In the genomic region with DNA sequence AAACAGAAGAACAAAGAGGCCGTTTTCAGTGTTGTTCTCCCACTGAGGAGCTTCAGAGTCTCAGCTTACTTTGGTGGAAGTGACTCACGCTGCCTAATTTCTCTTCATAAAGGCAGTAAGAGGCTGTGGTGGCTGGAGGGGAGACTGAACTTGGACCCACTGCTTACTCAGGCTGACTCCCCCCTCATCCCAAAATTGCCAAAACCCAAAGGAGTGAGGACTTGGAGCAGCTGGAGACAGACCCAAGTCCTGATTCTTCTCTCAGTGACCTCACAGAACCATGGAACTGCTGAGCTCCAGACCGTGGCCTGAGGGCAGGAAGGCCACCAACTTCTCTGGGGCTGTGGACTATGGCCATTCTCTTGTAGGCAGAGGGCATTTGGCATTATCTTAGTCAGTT, we compare ENCODE assay signal across 22 mouse cellular contexts. TPM values are rescaled to one million over a fixed set of nuclear protein-coding genes. Genes with fewer than 3 reads are reported as not detected.
"Had no signal": no experiment of that assay in that cellular context is flagged by ENCODE, and none has a peak within 500 bp of the region (broad histone marks: within the 10 kb centered on the region; RNA-seq: fewer than 3 reads in every experiment).

No protein-coding gene starts in this region.

- ATAC-seq: midbrain, embryonic 13.5 days; midbrain, embryonic 16.5 days had no signal

- H3K9me3 ChIP-seq: midbrain, embryonic 10.5 days; midbrain, embryonic 13.5 days; neural tube, embryonic 12.5 days; stomach, embryonic 15.5 days had no signal

- H3K4me2 ChIP-seq: lung, embryonic 14.5 days; midbrain, embryonic 13.5 days; neural tube, embryonic 12.5 days; stomach, embryonic 15.5 days had no signal

- H3K4me1 ChIP-seq: midbrain, embryonic 13.5 days; neural tube, embryonic 12.5 days; stomach, embryonic 15.5 days had no signal

- H3K9ac ChIP-seq: liver, embryonic 14.5 days; lung, embryonic 14.5 days; midbrain, embryonic 13.5 days; neural tube, embryonic 12.5 days; stomach, embryonic 15.5 days had no signal

- H3K36me3 ChIP-seq: midbrain, embryonic 10.5 days; midbrain, embryonic 13.5 days; neural tube, embryonic 12.5 days; stomach, embryonic 15.5 days had no signal

- H3K27ac ChIP-seq: liver, embryonic 14.5 days; midbrain, embryonic 10.5 days; midbrain, embryonic 13.5 days; neural tube, embryonic 12.5 days; stomach, embryonic 15.5 days; stomach, postnatal 0 days had no signal

- H3K27me3 ChIP-seq: midbrain, embryonic 13.5 days; neural tube, embryonic 12.5 days; stomach, embryonic 15.5 days had no signal

- H3K4me3 ChIP-seq: midbrain, embryonic 10.5 days; midbrain, embryonic 13.5 days; neural tube, embryonic 12.5 days; stomach, embryonic 15.5 days had no signal

- DNase-seq: lung, adult 18-20 months; lung, embryonic 14.5 days; lung, postnatal 10 days; lung, postnatal 4 days; right cerebral cortex, postnatal 14 days; thymus, adult 2 months; thymus, postnatal 25 days; thymus, postnatal 4 days had no signal

RNA-seq across cellular contexts. Expression of a gene that starts 2.0 kb away (rescaled TPM):
- total RNA-seq: megakaryocyte, adult 5-6 weeks; megakaryocyte-erythroid progenitor cell, adult 5-6 weeks; neutrophil, adult 5-6 weeks had no signal
- polyA plus RNA-seq: liver, embryonic 16.5 days; lung, embryonic 14.5 days; lung, embryonic 16.5 days; midbrain, embryonic 10.5 days; midbrain, embryonic 16.5 days; neural tube, embryonic 12.5 days; neural tube, embryonic 14.5 days; spleen, adult 2 months; stomach, embryonic 15.5 days; stomach, postnatal 0 days; thymus, adult 2 months had no signal
